Mouse (Mus musculus) layer of hippocampus, adult 2 months (tissue): Measurements from ENCODE around the gene Trem2. TPM values are rescaled to one million over a fixed set of nuclear protein-coding genes. Genes with fewer than 3 reads are reported as not detected.
"Not testable (repeated sequence)": the region's sequence is repeated elsewhere in the genome, so short reads cannot be mapped to it uniquely, and the experiment has no call there.

Source experiments
- DNase-seq, 2 experiments: peaks; one replicate each; pipeline ENCODE4 v3.0.0; 2022; ENCODE audit warnings: low spot score in 2 of 2
- H3K27ac ChIP-seq: fragments of 200-600 bp; 2 replicates; pipeline ENCODE4 v1.8.1; 2022
- H3K4me3 ChIP-seq: fragments of 200-600 bp; 2 replicates; pipeline ENCODE4 v1.8.1; 2022; ENCODE audit warnings: mild to moderate bottlenecking
- CTCF ChIP-seq: fragments of 200-600 bp; conservative IDR thresholded peaks from 2 replicates; pipeline ENCODE4 v1.8.1; 2022; ENCODE audit warnings: antibody characterized with exemption, mild to moderate bottlenecking, moderate library complexity
- total RNA-seq, 2 experiments: library from RNA; stranded (reverse); gene quantifications; 2 replicates each; pipeline ENCODE4 v1.2.3; 2021

Gene Trem2
- total RNA-seq, 2 experiments from 2014 or later, result 10.1 to 10.6 TPM

DNA sequence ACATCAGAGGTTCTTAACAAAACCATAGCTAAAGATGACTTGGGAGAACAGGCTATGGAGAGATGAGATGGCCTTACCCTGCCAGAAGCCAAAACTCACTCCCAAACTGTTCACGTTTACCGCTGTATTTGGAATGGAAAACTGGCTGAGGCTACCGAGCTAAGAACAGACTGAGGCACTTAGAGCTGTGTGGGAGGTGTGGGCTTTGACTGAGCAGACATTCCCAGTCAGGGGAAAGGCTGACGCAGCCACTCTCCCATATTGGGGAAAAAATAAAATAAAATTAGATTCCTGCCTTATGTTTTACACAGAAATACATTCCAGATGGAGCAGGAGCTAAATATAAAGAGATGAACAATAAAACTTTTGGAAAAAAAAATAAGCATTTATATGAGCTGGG, 19.5 kb upstream of the Trem2 start:
- peak; percentile 56 to 83 for DNase-seq
- Histone ChIP-seq H3K27ac (no peak overlapping the region), H3K4me3 (no peak overlapping the region)
- no peak for TF ChIP-seq CTCF

DNA sequence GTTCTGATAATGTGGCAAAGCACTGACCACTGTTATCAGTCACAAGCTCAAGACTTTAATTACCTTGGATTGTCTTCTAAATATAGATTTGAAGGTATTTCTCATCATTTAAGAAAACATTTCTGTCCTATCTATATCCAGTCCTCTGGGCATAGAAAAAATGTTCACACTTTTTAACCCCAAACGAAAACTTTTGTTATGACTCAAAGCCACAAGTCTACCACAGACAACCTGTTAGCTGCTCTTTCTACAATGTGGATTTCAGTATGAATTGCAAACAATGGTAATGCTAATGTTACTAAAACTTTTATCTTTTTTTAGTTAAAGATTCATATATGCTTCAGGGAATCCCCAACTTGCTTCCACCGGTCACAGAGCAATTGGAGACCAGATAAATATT, 13.7 kb upstream of the Trem2 start:
- no peak overlapping the region for H3K27ac ChIP-seq
- no peak overlapping the region for H3K4me3 ChIP-seq
- DNase-seq, result no peak
- no peak for TF ChIP-seq CTCF

DNA sequence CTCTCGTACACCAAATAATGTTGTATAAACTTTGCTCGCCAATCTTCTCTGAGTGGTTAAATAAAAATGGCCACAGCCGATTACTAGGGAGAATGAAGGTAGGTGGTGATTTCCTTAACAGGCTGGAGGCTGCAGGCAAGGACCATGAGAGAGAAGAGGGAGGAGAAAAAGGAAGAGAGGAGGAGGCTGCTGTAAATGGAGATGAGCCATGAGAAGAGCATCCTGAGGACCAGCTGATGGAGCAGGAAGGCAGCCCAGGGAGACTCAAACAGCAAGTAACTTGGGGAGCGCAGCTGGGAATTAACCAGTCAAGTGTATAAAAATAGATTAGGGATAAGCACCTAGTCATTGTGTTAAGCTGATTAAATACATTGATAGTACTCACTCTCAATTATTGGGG, 12.0 kb upstream of the Trem2 start:
- DNase-seq, result no peak
- Histone ChIP-seq H3K27ac (no peak overlapping the region), H3K4me3 (no peak overlapping the region)
- TF ChIP-seq CTCF, result no peak

DNA sequence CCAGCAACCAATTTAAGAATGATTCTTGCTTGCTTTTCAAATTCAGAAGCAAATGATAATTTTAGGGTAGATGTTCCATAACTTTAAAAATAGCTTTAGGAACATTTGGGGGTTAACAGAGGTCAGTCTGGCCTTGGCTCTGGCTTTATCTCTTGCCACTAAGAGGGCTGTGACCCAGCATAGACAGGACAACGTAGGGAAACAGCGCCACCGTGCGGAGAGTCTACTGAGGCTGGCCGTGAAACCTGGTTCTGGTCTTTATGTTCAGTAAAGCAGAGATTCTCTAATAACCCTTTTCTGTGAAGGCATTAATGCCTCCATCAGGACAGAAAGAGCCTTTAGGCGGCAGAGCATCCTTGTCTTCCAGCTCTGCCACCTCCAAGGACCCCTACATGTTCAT, 9.3 kb upstream of the Trem2 start:
- peak; percentile 93 for TF ChIP-seq CTCF
- DNase-seq, result peak; percentile 54 to 85
- Histone ChIP-seq H3K27ac (no peak overlapping the region), H3K4me3 (no peak overlapping the region)

DNA sequence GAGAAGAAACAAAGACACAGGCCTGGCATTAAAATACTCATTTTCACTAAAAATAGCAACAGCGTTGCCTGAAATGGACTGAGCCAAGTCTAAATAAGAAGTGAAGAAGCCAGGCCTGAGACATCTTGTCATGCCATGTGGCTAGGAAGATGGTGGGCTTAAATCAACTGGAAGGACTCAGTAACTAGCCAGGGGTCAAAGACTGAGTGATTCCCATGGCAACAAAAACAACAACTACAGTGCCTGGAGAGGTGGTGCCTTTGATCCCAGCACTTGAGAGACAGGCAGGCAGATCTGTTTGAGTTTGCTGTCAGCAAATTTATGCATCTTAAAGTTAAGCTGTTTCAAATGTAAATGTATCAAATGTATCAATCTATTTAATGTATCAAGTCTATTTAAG, 5.9 kb upstream of the Trem2 start:
- no peak for TF ChIP-seq CTCF
- Histone ChIP-seq H3K4me3 (no peak overlapping the region), H3K27ac (no peak overlapping the region)
- DNase-seq, result no peak

DNA sequence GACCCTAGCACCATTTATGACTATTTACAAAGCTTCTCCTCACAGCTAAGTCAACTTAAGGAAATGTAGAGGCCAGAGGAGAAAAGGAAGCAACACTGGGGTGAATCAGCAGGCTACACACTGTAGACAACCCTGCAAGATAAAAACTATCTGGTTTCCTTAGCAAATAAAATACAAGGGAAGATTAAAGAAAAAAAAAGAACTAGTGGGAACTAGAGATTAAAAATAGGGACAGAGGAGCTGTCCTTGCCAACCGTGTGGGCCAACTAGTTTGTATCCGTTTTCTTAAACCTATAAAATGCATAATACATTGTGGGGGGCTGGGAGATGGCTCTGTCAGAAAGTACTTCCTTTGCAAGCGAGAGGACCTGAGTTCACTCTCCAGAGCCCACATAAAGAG, 4.3 kb upstream of the Trem2 start:
- Histone ChIP-seq H3K4me3 (no peak overlapping the region), H3K27ac (no peak overlapping the region)
- TF ChIP-seq CTCF, result no peak
- DNase-seq, result no peak

DNA sequence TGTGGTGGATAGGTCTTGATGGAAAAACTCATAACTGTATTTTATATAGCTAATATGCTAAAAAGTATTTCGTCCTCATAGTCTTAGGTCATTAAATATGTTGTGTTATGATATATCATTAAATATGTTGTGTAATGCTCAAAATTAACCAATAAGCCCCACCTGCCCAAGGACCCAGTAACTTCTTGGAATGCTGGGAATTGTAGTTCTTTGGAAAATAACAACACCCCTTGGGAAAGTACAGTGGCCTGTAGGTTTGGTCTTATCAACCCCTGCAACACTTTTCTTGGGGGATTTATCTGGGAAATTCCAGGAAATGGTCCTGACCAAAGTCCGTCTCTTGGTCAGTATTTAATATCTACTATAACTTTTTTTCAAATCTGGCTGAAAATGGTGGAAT, 3.1 kb upstream of the Trem2 start:
- H3K27ac ChIP-seq, result no peak overlapping the region
- H3K4me3 ChIP-seq, result no peak overlapping the region
- no peak for TF ChIP-seq CTCF
- no peak for DNase-seq

DNA sequence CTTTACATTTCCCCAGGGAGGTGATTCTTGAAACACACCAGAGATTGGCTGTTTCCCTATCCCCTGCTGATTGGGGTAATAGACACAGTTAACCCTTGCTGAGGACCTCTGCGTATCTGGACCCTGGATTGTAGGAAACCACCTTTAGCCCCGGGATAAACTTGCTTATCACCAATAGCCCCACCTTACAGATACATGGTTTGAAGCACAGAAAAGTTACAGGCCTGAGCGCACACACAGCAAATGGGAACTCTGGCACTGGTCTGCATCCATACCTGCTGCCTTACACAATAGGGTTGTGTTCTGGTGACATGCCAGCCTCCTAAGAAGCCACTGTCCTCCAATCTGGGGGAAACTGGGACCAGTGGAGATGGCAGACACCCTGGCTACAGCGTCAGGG, 377 bp upstream of the Trem2 start:
- H3K4me3 ChIP-seq, result no peak overlapping the region
- no peak for DNase-seq
- TF ChIP-seq CTCF, result no peak
- no peak overlapping the region for H3K27ac ChIP-seq

DNA sequence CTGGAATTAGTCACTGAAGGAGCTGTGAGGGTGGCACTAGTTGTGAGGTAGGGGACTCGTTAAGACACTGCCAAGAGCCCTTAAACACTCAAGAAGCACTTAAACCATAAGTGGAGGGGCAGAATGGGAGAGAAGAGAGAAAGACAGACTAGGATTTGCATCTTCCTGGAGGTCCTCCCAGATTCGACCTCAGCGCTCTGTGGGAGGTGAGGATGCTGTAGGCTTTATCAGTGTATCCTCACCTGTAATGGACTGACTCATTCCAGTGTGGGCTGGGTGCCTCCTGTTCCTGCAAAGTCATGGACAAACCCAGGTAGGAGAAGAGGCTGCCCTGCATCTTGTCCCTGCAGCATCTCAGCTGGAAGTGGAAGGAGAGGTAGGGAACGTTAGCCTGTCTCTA, 633 bp downstream of the Trem2 start:
- DNase-seq, result no peak
- no peak for TF ChIP-seq CTCF
- Histone ChIP-seq H3K4me3 (no peak overlapping the region; the same call in 1 of the 2 replicates), H3K27ac (peak overlapping the region; percentile 46; the same call in 1 of the 2 replicates)

DNA sequence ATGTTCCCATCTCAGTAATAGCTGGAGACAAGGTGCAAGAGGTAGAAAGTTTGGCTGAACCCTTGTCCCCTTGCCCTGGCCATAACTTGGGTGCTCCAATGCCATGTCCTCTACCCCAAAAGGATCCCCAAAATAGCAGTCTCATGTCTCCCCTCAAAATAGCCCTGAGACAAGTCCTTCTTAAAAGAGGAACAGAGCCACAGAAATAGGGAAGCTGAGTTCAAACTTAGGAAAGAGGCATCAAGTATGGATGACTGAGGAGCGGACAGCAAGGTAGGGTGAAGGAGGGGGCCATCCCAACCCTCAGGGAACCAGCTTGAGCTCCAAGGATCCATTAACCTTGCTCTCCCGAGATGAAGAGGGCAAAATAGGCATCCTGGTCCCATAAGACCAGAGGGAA, 1.1 kb downstream of the Trem2 start:
- TF ChIP-seq CTCF, result no peak
- H3K4me3 ChIP-seq, result no peak overlapping the region
- no peak for DNase-seq
- H3K27ac ChIP-seq, result peak overlapping the region; percentile 46; the same call in 1 of the 2 replicates

DNA sequence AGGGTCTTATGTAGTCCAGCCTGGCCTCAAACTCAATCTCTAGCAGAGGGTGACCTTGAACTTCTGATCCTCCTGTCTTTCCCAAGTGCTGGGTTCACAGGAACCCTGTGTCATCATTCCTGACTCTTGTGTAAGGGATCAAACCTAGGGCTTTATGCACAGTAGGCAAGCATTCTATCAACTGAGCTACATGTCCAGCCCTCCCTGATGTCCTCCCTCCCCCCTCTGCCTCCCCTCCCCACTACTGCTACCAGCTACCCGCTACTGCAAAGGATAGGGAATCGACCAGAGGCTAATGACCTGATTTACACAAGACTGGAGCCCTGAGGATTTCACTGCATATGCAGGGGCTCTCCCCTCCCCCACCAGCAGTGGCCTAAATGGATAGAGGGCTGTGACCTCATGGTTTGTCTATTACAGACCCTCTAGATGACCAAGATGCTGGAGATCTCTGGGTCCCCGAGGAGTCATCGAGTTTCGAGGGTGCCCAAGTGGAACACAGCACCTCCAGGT, 4.5 kb downstream of the Trem2 start:
- Histone ChIP-seq H3K27ac (no peak overlapping the region), H3K4me3 (no peak overlapping the region)
- DNase-seq, result no peak
- no peak for TF ChIP-seq CTCF

DNA sequence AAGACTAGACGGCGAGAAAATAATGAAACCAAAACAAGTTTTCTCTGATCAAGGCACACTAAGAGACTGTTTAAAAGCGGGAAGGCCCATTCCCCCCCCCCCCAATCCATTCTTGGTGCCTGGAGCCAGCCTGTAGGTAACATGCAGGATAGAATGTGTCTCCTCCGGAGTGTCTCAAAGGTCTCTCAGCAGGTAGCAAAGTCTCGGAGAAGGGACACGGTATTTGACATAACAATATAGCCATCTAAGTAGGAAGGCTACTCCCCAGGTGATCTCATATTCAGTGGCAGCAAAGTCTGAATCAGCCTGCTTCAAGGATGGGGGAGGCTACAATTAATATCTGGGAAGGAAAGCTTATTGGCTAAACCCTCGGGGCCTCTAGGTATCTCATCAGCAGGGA, 6.8 kb downstream of the Trem2 start:
- H3K4me3 ChIP-seq, DNase-seq, H3K27ac ChIP-seq: not testable (repeated sequence)

DNA sequence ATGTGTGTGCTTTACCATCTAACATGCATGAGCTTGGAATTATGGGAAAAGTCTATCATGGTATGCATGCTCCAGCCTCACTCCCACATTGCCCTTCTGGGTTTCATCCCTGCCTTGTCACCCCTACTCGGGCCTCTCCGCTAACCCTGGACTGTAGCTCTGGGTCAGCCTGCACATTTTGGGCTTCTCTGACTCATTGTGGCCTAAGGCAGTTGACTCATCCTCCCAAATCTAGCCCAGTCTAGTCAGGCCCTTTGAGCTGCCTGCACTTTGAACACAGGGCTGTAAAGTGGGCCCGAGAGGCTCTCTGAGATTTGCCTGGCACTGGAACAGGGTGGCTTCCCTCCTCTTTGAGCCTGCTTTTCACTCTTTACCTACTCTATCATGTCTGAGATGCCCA, 9.6 kb downstream of the Trem2 start:
- H3K4me3 ChIP-seq, result no peak overlapping the region
- no peak overlapping the region for H3K27ac ChIP-seq
- no peak for DNase-seq
- TF ChIP-seq CTCF, result no peak

DNA sequence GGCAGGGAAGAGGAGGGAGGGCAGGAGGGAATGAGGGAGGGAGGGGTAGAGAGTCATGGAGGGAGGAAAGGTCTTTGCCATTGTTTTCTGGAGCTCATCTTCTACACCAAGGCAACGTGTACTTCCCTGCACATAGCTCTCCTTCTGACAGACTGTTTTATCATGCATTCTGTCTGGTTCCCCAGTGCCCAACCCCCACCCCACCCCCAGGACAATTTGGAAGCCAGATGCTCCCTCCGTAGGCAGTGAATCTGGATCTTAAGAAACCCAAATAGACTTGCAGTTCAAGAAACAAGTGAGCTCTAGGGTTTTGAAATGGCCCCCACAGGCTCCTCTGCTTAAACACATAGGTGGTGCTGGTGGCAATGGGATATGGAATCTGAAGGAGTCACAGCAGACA, 11.7 kb downstream of the Trem2 start:
- no peak for DNase-seq
- no peak overlapping the region for H3K4me3 ChIP-seq
- no peak overlapping the region for H3K27ac ChIP-seq
- no peak for TF ChIP-seq CTCF

DNA sequence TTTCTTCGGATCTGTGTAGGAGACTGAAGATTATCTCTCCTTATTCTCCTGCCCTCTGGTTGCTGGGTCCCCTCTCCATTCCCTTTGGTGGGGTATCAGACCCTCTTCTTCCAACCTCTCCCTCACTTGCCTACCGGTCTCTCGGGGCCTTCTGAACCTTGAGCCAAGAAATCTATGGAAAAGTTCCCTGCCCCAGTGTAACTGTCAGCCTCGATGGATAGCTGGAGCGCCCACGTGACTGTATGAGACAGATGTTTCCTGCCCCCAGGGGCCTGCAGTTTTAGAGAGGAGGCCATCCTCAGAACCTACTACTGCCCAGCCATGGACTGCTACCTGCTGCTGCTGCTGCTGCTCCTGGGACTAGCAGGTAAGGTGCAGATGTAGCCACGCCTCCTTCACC, 13.4 kb downstream of the Trem2 start, which contains the start of gene Treml1:
Gene Treml1, plus strand, starts transcription at position 301 of the 400 bp plus-strand sequence.
- no peak for DNase-seq
- H3K4me3 ChIP-seq, result no peak within 1 kb of the TSS
- H3K27ac ChIP-seq, result no peak within 1 kb of the TSS
- TF ChIP-seq CTCF, result no peak
